Mouse (Mus musculus): ENCODE data around the gene Gm44502.

- TF ChIP-seq CTCF (IDR thresholded peaks at IDR 0.05; ENCODE audit: control insufficient read depth, insufficient read depth, insufficient read length) = no peak
- no peak for TF ChIP-seq MYOD1 (IDR thresholded peaks at IDR 0.05; ENCODE audit: control insufficient read depth, insufficient read length, low read depth)
- TF ChIP-seq USF1 (IDR thresholded peaks at IDR 0.05; ENCODE audit: low read depth) = no peak
- no peak for TF ChIP-seq MAX (IDR thresholded peaks at IDR 0.05)
- no peak for TF ChIP-seq CEBPB (IDR thresholded peaks at IDR 0.05; ENCODE audit: low read depth)
Observed at GRCm38 (mm10) chr15:89406691-89407090, 22.8 kb downstream of the Gm44502 start.
